Mouse (Mus musculus) testis, adult 2 months (tissue): ENCODE measurements around the gene Foxp1.

ENCODE experiments used
- CTCF ChIP-seq: fragments of 200-500 bp; IDR thresholded peaks from 2 replicates; pipeline ENCODE4 v1.5.1; 2012; ENCODE audit warnings: low read depth, mild to moderate bottlenecking, inconsistent platforms, low read length, moderate library complexity; ENCODE audit not compliant: control insufficient read depth, insufficient read depth, insufficient replicate concordance
- POLR2A ChIP-seq: fragments of 200-500 bp; IDR thresholded peaks from 2 replicates; pipeline ENCODE4 v1.6.1; 2012; ENCODE audit warnings: low read depth, mild to moderate bottlenecking, inconsistent platforms, low read length, moderate library complexity; ENCODE audit not compliant: control insufficient read depth

DNA sequence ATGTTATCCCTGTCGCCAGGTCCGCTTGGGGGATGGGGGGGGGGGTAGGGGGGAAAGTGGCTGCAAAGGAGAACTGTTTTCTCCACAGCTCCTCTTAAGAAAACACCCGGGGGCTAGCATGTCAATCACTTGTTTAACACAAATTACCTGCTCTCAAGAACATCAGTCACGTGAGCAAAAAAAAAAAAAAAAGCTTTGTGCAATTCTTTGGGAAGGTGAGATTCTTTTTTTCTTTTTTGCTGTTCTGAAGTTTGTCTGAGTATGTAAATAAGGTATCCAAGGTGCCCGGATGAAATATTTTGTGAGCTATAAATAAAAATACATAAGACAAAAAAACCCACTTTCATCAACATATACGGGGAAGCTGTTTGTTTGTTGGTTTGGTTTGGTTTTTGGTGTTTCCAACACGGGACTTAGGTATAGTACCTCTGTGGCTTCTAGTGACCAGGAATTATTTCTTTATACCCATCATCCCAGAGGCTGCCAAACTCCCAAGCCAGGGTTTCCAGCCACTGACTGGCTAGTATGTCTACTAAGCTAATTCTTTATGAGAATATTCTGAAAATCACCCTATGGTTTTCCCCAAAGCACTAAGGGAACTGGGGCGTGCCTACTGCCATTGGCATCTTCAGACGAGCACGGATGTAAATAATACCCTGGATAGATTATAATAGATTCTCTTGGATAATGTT lies 1.3 kb upstream of the Foxp1 start:
- TF ChIP-seq CTCF, result no peak
- TF ChIP-seq POLR2A, result no peak
